In the genomic region with DNA sequence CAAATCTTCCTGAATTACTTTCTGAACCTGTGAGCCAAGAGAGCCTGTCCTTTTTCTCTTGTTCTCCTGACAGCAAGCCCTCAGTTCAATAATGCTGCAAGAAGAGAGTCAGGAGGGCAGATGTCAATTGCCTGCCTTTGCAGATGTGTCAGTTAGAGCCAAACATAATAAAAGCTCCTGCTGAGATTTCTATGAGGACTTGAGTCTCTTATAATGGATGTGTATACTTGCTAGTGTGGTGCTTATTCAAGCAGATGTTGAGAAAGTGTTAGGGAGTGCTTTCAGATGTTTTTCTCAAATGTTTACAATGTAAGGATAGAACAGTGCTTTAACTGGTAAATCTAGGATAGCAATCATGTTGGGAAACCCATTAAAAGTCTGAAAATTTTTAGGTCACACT, we compare ENCODE assay signal across 20 mouse cellular contexts.
DNase-seq lines count a peak whose midpoint lies in the region; ATAC-seq and TF ChIP-seq lines count a peak whose summit lies in the region.
"Had no signal": no experiment of that assay in that cellular context is flagged by ENCODE, and none has a peak within 500 bp of the region (broad histone marks: within the 10 kb centered on the region; RNA-seq: fewer than 3 reads in every experiment).

No protein-coding gene starts in this region.

- no peak overlapping the region for H3K9ac ChIP-seq in kidney, embryonic 14.5 days (ENCODE audit: low read depth, low read length)
- no peak overlapping the region for H3K9ac ChIP-seq in kidney, embryonic 15.5 days
- no peak overlapping the region for H3K9ac ChIP-seq in lung, embryonic 16.5 days (ENCODE audit: low read length)
- H3K9ac ChIP-seq: forebrain, embryonic 13.5 days; heart, embryonic 15.5 days; hindbrain, embryonic 14.5 days had no signal

- H3K4me1 ChIP-seq in kidney, embryonic 14.5 days (ENCODE audit: control insufficient read depth, insufficient read depth, low read length): no peaks in the 10 kb centered on the region
- H3K4me1 ChIP-seq in kidney, embryonic 15.5 days: no peaks in the 10 kb centered on the region
- H3K4me1 ChIP-seq in lung, embryonic 16.5 days (replicated peaks; ENCODE audit: control insufficient read depth, insufficient read depth, low read length): no peaks in the 10 kb centered on the region
- H3K4me1 ChIP-seq: embryonic facial prominence, embryonic 10.5 days; forebrain, embryonic 13.5 days; heart, embryonic 15.5 days had no signal

- no peak for DNase-seq in lung, postnatal 10 days
- peak; percentile 1 for DNase-seq in brain, adult 2 months (ENCODE audit: low read depth, low spot score)
- DNase-seq in brain, embryonic 14.5 days (ENCODE audit: low read depth): peak; percentile 51
- DNase-seq in gastrocnemius, adult 8-10 months (ENCODE audit: low spot score in 2 of 2): no peak
- DNase-seq: adrenal gland, adult 2 months; adrenal gland, postnatal 25 days; cerebellum, adult 11 months; cerebellum, adult 9-10 months; cerebellum, postnatal 25 days; gastrocnemius, postnatal 10 days; heart, adult 2 months; heart, postnatal 14 days had no signal

- H3K9me3 ChIP-seq in kidney, embryonic 14.5 days (ENCODE audit: control insufficient read depth, low read length): peaks cover 2% of the 10 kb centered on the region; the same call in 1 of the 2 replicates
- H3K9me3 ChIP-seq in kidney, embryonic 15.5 days (replicated peaks): no peaks in the 10 kb centered on the region; the same call in 1 of the 2 replicates
- H3K9me3 ChIP-seq in lung, embryonic 16.5 days (ENCODE audit: control insufficient read depth, low read length): no peaks in the 10 kb centered on the region; the same call in 1 of the 2 replicates

- H3K27me3 ChIP-seq in kidney, embryonic 14.5 days (ENCODE audit: control insufficient read depth, insufficient read depth, low read length): no peaks in the 10 kb centered on the region
- no peaks in the 10 kb centered on the region for H3K27me3 ChIP-seq in kidney, embryonic 15.5 days
- no peaks in the 10 kb centered on the region for H3K27me3 ChIP-seq in lung, embryonic 16.5 days (ENCODE audit: control insufficient read depth, insufficient read depth, low read depth, low read length)
- H3K27me3 ChIP-seq: forebrain, embryonic 13.5 days; heart, embryonic 15.5 days had no signal

- TF ChIP-seq POLR2A in brain, embryonic 14.5 days (IDR thresholded peaks at IDR 0.05; ENCODE audit: borderline replicate concordance, extremely low read depth, insufficient read depth, insufficient read length, poor library complexity, severe bottlenecking): no peak

- TF ChIP-seq CTCF in brain, embryonic 14.5 days (IDR thresholded peaks at IDR 0.05; ENCODE audit: borderline replicate concordance, extremely low read depth, insufficient read depth, insufficient read length): no peak

- no peak overlapping the region for H3K4me2 ChIP-seq in kidney, embryonic 14.5 days (replicated peaks; ENCODE audit: low read depth, low read length)
- no peak overlapping the region for H3K4me2 ChIP-seq in kidney, embryonic 15.5 days
- H3K4me2 ChIP-seq in lung, embryonic 16.5 days (ENCODE audit: low read depth, low read length): no peak overlapping the region
- H3K4me2 ChIP-seq: forebrain, embryonic 13.5 days; heart, embryonic 11.5 days; heart, embryonic 15.5 days; hindbrain, embryonic 14.5 days had no signal

- no peak overlapping the region for H3K27ac ChIP-seq in kidney, embryonic 14.5 days (ENCODE audit: low read depth, low read length)
- H3K27ac ChIP-seq in kidney, embryonic 15.5 days: no peak overlapping the region
- no peak overlapping the region for H3K27ac ChIP-seq in lung, embryonic 16.5 days (ENCODE audit: low read length)
- H3K27ac ChIP-seq: embryonic facial prominence, embryonic 10.5 days; forebrain, embryonic 13.5 days; heart, adult 2 months; heart, embryonic 15.5 days; hindbrain, embryonic 14.5 days had no signal

- H3K4me3 ChIP-seq in kidney, embryonic 14.5 days (ENCODE audit: low read length): no peak overlapping the region
- H3K4me3 ChIP-seq in kidney, embryonic 15.5 days (replicated peaks): no peak overlapping the region
- H3K4me3 ChIP-seq in lung, embryonic 16.5 days (ENCODE audit: low read length): no peak overlapping the region
- H3K4me3 ChIP-seq: embryonic facial prominence, embryonic 10.5 days; forebrain, embryonic 13.5 days; heart, adult 2 months; heart, embryonic 15.5 days had no signal

- ATAC-seq in kidney, embryonic 14.5 days (ENCODE audit: low FRiP score, low TSS enrichment): peak; percentile 39; the same call in 1 of the 2 replicates
- no peak for ATAC-seq in kidney, embryonic 15.5 days (replicated peaks; ENCODE audit: low FRiP score)
- ATAC-seq in lung, embryonic 16.5 days (ENCODE audit: low read depth): peak; percentile 60; the same call in 1 of the 2 replicates
- ATAC-seq: forebrain, embryonic 13.5 days had no signal

- H3K36me3 ChIP-seq in kidney, embryonic 14.5 days (ENCODE audit: control insufficient read depth, insufficient read depth, low read length): no peaks in the 10 kb centered on the region
- no peaks in the 10 kb centered on the region for H3K36me3 ChIP-seq in kidney, embryonic 15.5 days
- H3K36me3 ChIP-seq in lung, embryonic 16.5 days (ENCODE audit: control insufficient read depth, insufficient read depth, low read length): no peaks in the 10 kb centered on the region
- H3K36me3 ChIP-seq: embryonic facial prominence, embryonic 10.5 days; heart, embryonic 15.5 days had no signal

Comparison
In these comparisons a context has a peak if more than half of its experiments do, and no peak if none do; other contexts are left out.
1. DNase-seq: peak in brain, adult 2 months (single experiment) and brain, embryonic 14.5 days (single experiment); none in lung, postnatal 10 days (single experiment) and gastrocnemius, adult 8-10 months (0 of 2).